Mouse (Mus musculus) right cerebral cortex, adult 18-20 months (tissue): ENCODE results near the gene Rdh5.
A peak's percentile ranks its signal among the peaks of the same experiment; 100 is the strongest.

Experiments used
- DNase-seq: peaks from one replicate; pipeline ENCODE4 v3.0.0; 2022; ENCODE audit warnings: mixed read lengths

The Rdh5 gene

DNA sequence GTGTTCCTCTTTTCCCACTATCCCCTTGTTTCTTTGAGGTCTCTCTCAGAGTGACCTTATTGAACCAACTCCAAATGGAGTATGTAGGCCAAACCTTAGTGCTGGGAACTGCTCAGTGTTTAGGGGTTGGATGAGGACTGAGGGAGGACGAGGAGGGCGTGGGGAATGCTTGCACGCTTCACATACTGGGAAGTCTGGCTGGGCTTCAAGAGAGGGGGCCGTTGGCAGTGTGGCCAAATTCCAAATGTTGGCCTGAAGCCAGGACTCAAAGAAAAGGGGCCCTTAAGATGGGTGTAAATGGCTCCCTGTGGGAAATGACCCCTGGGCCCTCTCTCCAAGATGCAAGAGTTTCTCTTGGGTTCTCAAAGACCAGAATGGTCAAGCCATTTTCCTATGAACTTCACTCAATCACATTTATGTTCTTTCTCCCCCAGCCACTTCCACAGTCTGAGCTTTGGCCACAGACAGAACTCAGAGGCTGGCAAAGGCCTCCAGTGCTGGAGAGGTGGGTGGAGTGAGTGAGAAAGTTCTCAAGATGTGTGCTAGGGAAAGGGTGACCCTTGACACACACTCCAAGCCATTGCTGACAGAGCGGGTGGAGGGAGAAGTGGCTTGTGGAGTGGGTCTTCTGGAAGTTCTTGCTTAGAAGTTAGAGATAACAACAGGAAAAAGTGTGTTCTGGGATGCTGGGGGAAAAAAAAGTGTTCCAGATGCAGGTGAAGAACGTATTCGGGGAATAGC is 7.1 kb upstream of the Rdh5 start:
- no peak for DNase-seq

DNA sequence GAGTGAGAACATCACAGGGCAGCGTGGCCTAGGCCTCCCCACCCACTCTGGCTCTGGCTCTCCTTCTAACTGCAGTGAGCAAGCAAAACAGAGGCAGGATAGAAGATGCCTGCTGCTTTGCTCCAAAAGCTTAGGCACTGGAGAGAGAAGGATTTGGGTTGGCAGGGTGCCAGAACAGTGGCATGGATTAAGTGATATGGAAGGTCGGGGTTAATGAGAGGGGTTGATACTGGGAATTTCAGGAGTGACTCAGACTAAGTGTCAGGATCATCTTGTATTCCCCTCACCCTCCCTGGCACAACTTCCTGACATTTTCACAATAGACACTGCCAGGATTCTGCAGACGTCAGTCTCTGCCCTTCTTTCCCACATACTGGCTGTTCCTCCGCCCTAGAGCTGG is 5.7 kb upstream of the Rdh5 start:
- no peak for DNase-seq

DNA sequence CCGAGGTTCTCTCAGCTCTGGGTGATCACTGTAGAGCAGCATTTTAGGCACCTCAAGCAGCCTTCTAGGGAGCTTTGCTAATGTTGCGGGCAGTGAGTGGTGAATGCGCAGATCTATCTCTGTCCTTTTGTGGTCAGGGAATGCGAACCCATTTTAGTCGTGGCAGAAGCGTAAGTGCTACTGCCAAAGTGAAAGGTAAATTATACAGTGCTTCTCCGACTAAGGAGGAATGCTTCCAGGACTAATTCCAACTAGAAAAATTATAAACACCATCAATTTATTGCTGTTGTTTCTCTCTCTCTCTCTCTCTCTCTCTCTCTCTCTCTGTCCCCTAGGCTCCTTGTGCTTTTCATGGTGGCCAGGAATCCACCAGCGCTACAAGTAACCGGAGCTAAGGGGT is 1.2 kb upstream of the Rdh5 start, which contains the start of gene Bloc1s1:
Gene Bloc1s1 (minus strand): TSS at position 101 of the 400 bp plus-strand sequence.
- no peak for DNase-seq

DNA sequence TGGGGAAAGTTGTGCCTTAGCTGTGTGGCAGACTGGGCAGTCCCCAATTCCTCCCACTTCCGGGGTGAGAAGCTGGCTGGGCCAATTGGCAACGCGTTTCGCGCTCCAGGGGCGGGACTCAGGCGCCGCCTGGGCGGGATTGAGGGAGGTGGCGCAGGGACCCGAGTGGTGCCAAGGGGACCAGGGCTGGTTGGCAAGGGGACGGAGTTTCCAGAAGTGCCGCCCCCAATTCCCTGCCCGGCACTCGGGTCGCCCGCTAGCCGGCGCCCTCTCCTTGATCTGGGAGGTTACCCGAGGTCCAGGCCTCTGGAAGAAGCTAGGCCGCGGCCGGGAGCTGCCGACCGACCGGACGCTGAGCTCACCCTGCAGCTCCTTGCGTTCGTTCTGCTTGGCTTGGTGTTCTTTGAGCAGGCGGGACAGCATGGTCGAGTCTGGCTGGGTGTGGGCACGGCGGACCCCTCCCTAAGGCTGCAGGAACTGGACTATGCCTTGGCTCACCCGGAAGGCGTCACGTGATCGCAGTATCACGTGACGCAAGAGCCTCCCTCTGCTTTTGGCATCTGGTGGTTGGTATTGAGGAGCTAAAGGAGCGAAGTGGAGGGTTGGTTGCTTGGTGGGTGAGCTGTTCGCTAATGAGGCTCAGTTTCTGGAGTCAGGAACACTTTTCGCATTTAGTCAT is 464 bp upstream of the Rdh5 start:
- peak; percentile 97 for DNase-seq

DNA sequence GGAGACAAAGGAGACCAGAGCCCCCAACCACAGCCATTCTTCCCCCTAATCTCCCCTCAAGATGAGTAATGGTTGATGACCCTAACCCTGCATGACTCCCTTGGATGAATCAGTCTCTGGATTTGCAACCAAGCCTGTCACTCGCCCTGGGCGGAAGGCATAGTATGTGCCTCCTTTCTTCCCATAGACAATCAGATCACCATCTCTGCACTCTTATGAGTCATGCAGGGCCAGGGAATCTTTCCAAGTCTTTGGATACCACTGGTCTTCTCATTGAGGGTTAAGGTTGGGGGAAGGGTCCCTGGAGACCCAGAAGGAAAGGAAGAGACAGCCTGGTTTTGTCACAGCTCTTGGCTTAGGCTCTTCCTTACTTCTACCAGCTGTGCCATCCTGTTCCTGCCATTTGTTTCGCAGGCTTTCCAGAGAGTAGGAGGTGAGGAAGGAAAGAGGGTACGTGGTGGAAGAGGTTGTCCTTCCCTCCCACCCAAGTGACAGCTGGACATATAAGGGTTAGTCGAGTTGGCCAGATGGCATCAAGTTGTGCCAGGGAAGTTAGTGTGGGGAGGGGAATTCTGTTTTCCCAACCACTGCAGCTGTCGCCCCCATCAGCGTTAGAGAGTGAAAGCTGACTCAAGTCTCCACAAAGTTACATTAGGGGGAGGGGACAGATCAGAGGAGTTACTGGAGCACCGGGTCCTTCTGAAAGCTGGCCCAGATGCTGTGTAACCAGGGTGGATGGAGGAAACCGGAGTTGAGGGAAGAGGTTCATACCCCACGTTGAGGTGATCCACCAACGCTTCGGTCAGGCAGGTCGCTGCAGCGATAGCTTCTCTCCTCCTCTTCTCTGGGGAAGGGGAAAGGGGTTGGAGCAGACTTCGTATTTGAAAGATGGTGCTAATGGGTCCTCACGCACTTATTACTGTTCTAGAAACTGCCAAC is 536 bp downstream of the Rdh5 start:
- DNase-seq: peak; percentile 47

DNA sequence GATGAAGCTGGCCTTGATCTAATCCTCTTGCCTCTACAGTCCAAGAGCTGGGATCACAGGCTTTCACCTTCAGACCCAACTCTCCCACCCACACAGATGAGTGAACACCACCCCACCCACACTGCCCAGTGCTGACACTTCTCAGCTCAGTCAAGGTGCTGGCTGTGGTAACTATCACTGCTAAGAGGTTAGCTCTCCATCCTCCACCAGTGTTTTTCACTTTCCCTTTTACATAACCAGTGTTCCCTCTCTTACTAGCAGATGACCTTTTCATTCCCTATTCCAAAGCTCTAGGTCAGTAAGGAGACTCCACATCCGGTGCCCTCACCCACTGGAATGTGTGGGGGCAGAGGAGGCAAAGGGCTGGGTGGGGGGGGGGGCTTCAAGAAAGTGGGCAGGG is 1.4 kb downstream of the Rdh5 start:
- DNase-seq: no peak

DNA sequence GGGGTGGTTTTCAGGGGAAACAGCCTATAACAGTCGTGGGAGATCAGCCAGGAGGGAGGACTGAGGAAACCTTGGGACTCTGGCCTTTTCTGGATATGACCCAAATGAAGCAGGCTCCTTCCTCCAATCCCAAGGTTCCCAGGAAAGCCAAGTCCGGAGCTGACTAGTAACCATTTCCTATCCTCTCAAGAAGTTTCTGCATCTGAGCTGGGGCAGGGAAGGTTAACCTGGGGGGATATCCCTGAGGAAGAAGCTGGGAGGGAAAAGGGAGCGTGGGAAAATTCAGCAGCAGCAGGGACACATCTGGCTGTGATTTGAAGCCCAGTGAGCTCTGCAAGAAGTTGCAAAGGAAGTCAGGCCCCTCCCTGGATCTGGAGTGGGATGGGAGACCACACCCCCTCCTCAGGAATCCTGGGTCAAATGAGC is 1.9 kb downstream of the Rdh5 start:
- no peak for DNase-seq

DNA sequence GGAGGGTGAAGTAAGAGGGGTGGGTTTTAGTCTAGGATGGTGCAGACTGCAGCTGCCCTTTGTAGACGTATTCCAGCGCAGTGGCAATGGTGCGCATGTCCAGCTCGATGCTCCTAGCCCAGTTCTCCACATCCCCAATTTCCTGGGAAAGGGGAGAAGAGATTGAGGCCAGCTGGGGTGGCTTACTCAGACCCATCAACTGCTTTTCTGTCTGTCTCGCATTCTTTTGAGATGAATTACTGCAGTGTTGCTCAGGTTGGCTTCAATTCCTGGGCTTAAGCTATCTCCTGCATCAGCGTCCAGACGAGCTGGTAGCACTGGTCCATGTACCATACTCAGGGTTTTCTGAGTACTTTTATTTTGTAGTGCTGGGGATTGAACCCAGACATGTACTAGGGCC is 2.7 kb downstream of the Rdh5 start:
- no peak for DNase-seq

DNA sequence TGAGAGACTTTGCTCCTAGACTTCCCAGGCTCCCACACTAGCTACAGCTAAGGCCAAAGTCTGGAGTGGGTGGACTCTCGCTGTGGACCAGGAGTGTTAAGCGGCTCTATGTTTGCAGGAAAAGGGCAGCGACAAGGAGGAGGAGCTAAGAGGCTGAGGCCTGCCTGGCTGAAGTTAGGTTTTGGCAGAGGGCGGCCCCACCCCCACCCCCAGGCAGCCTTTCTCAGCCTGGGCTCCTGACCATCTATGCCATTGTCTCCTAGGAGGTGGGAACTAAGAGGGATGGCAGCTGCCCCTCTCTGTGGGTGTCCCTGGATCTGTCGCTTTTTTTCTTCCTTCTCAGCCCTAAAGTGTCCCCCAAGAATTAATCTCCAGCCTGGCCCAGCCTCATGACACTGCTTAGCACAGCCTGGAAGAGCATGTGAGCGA is 3.5 kb downstream of the Rdh5 start:
- DNase-seq: no peak

DNA sequence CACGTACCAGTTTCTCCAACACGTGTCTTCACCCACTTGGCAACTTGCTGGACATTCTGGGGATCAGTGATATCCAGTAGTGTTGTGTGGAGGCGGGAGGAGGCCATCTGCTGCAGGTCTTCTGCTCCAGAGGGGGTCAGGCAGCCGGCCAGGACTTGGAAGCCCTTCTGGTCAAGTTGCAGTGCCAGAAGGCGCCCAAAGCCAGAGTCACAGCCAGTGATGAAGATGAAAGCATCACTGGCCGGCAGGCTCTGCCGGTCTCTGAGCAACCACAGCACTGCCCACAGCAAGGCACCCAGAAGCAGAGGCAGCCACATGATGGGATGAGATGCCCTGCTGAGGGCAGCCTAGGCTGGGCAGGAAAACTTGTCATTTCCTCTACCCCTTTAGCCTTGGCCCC is 4.4 kb downstream of the Rdh5 start:
- DNase-seq: no peak

DNA sequence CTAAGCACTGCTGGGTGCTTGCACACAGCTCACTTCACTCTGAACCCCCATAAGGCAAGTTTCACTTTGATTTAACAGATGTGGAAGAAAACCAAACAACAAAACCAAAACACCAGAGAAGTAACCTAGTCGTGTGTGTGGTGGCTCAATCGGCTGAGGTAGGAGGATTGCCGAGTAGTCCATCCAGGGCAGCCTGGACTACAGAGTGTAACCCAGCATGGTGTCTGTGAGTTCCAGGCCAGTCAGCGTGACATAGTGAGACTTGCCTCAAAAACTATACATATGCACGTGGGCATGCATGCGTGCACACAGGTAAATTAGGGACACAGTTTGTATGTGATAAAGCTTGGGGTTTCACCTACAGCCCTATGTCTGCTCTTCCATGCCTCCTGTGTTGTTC is 5.3 kb downstream of the Rdh5 start:
- no peak for DNase-seq

DNA sequence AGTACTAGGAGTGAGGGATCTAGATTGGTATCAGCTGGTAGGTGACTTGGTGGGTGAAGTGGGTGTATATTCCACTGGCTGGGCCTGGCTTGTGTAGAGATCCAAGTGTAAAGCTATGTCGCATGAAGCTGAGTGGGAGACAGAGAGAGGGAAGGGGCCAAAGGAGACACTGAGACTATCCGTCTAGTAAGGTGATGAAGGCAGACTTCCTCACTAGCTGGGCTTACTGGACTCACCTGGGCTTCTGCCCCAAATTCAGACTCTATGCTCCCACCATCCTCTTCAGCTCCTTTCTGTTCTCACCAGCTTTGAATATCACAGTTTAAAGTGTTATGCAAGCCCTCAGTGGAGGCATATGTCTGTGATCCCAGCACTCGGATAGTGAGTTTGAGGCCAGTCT is 6.0 kb downstream of the Rdh5 start:
- no peak for DNase-seq

DNA sequence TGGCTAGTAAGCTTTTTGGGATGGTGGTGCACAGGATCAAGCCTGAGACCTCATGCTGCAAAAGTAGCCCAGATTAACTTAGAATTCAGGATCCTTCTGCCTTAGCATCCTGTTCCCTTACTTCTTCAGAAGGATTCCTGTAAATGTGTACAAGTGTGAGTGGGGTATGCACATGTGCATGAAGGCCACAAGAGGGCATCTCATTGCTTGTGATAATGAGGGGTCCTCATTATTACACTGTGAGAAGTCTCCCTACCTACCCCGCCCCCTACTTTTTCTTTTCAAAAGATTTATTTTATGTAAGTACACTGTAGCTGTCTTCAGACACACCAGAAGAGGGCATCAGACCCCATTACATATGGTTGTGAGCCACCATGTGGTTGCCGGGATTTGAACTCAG is 7.1 kb downstream of the Rdh5 start:
- no peak for DNase-seq

DNA sequence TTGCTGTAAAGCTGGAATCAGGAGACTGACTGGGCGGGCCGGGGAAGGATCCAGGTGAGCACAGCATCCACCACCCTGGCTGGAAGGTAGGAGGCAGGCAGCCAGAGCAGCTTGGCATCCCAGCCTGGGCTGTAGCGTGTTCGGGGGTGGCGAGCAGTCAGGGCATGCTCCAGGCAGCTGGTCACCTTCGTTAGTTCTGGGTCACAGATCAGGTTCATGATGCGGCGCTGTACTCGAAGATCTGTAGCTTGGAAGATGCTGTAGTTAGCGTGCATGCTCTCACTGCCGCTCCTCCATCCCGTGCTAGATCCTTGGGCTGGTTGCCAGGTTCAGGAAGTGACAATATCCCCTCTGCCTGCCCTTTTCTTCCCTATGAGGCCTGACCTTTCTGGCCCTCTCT is 9.0 kb downstream of the Rdh5 start:
- DNase-seq: no peak

DNA sequence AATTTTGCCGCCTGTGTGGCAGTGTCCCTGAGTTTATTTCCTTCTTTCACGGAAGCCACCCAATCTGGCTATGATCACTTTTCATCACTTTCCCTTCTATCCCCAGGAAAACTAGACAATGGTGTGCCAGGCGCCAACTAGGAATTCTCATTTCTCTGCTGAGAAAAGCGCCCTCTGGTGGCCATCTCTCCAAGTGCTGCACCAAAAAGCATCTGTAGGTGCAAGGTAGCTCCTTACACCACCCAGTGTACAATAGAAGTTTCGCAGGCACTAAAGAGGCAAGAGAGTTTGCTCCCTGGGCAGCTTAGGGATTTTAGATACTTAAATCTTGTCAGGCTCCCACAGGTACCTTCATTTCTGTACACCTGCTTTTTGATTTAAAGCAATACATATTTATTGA is 9.5 kb downstream of the Rdh5 start:
- peak; percentile 88 for DNase-seq

DNA sequence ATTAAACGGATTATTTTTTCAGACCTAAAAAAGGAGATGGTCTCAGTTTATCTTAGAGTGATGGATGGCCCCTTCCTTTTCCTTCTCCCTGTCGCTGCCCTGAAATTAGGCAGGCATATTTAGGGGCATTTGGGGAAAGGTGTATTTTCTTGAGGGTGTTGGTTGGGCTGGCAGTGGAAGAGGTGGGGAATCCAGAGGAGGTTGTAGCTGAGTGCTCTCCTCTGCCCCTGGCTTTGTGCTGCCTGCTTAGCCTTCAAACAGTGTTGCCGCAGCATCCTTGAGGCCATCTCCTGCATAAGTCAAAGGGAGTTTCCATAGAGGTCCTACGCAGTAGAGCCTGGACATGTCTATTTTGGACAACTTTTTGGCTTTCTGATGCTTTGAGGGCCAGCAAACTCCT is 9.9 kb downstream of the Rdh5 start:
- DNase-seq: no peak

DNA sequence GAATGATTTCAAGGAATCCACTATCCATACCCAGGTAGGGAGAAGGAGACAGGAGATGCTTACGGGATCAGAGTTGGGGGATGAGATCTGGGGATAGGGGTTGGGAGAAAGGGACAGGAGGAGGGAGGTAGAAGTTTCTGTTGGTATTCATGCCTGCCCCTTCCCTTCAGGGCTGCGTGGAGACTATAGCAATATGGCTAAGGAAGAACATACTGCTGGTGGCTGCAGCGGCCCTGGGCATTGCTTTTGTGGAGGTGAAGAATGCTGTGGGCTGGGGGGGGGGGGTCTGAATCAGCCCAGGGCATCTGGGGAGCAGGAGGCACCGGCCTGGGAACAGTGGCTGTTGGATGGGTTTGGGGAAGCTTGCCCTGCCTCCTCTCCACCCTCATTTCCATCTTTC is 10.4 kb downstream of the Rdh5 start:
- no peak for DNase-seq

DNA sequence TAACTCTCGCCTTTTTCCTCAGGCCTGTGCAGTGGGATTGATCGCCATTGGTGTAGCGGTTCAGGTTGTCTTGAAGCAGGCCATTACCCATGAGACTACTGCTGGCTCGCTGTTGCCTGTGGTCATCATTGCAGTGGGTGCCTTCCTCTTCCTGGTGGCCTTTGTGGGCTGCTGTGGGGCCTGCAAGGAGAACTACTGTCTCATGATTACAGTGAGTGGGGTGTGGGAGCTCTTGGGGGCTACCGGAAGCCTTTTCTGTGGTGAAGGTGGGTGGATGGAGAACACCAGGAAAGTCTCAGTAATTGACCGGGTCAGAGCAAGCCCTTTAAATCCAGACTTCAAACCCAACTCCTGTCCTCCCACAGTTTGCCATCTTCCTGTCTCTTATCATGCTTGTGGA is 11.3 kb downstream of the Rdh5 start:
- DNase-seq: no peak

DNA sequence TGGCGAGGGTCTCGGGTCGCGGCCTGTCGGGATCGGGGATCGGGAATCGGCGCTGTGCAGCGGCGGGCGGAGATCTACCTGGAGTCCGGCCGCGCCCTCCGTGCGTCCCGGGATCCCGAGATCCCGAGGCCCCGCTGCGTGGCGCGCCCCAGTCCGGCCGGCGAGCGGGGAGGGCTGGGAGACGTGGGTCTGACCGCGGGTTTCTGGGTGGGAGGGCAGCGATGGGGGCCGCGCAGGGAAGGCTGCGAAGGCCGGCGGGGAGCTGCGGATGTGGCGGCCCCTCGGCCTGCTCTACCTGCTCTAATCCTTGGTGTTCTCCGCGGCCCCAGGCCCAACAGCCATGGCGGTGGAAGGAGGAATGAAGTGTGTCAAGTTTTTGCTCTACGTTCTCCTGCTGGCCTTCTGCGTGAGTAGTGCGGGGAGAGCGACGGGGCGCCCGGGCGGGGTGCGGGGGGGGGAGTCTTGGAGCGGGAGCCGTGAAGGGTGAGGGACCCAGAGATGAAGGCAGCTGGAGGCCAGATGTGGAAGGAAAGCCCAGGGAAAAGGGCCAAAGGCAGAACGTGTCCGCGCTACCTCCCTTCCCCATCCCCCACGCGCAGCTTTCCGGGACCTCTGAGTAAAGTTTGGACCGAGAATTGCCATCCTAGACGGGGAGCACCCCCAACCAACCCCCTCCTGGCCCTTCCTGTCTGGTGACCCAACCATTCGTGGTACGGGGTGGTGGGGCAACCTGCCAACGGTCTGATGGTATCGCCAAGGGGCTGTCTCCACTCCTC is 12.4 kb downstream of the Rdh5 start:
- DNase-seq: no peak

DNA sequence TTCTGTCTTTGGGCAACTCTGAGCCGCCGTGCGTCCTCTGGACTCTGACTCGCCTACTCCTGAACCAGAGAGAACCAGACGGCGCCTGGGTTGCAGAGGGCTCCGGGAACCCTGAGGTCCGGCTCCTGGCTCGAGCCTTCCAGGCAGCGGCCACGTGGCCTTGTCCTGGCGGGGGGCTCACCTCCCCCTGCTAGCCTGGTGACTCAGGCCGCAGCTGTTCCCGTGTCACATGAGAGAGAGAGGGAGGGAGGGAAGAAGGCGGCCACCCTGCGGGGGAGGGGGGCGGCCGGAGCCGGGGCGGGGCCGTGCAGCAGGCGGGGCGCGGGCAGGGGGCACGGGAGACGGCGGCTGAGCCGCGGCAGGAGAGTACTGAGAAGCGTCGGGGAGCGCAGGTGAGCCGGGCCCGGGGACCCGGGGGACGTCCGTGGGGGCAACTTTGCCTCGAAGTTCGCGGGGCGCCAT is 13.1 kb downstream of the Rdh5 start:
- DNase-seq: peak; percentile 78

DNA sequence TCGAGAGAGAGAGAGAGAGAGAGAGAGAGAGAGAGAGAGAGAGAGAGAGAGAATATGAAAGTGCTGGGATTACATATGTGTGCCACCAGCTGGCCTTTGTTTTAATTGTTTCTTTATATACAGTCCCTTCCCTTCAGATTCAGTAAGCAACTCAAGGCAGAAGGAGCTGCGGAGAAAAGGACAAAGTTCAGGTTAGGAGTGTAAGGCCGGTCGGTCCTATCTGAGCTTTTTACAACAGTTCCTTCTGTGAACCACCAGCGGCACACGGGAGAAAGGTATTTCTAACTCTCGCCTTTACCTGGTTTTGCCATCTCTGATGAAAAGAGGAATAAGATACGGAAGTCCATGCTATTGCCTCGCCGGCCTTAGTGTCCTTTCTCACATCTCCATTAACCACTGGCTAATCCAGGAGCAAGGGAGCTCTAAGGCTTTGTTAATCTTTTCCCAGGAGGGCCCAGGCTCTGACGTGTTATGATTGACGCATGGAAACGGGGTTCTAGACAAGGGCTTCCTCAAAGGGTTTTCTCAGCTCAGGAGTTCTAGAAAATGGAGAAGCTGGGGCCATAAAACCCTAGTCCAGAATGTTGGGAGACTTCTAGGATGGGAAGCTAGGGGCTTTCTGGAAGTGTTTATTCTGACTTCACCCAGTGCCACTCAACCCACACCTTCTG is 13.8 kb downstream of the Rdh5 start:
- no peak for DNase-seq

DNA sequence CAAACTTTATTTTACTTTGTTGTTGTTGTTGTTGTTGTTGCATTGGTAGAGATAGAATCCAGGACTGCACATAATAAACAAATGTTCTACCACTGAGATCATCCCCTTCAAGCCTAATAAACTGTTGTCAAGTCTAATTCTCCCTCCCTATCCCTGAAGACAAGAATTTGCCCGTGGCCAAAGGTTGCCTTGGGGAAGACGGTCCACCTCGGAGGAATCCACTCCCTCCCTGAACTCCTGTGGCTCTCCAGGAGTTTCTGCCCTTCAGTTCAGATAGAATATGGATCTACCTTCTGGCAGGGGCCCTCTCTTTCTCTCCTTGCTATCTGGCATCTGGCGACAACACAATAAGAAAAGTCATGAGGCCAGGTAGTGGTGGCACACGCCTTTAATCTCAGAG is 17.9 kb downstream of the Rdh5 start:
- DNase-seq: no peak
